Mouse (Mus musculus): ENCODE measurements around the gene Triobp.
"Not testable (repeated sequence)": the region's sequence is repeated elsewhere in the genome, so short reads cannot be mapped to it uniquely, and the experiment has no call there.

Gene Triobp

GRCm38 (mm10) chr15:79029519-79030241 lies 82.2 kb downstream of the Triobp start:
- DNase-seq (ENCODE audit: low read depth in 2 of 2, low spot score in 2 of 2) = no peak

- no peak for DNase-seq (ENCODE audit: low read depth in 2 of 2, low spot score in 2 of 2)
Observed at GRCm38 (mm10) chr15:79030551-79031435, 83.3 kb downstream of the Triobp start.

- DNase-seq (ENCODE audit: low read depth in 2 of 2, low spot score in 2 of 2) = not testable (repeated sequence)
Observed at GRCm38 (mm10) chr15:79031908-79032307, 84.4 kb downstream of the Triobp start.

- DNase-seq (ENCODE audit: low read depth in 2 of 2, low spot score in 2 of 2) = peak; percentile 49 to 61
Observed at GRCm38 (mm10) chr15:79037913-79038328, 90.4 kb downstream of the Triobp start.

GRCm38 (mm10) chr15:79038331-79038730 lies 90.8 kb downstream of the Triobp start:
- no peak for DNase-seq (ENCODE audit: low read depth in 2 of 2, low spot score in 2 of 2)

- DNase-seq (ENCODE audit: low read depth in 2 of 2, low spot score in 2 of 2) = peak; percentile 82 to 89
Observed at GRCm38 (mm10) chr15:79038853-79039252, 91.3 kb downstream of the Triobp start.

- no peak for DNase-seq (ENCODE audit: low read depth in 2 of 2, low spot score in 2 of 2)
Observed at GRCm38 (mm10) chr15:79040501-79041416, 93.2 kb downstream of the Triobp start.

GRCm38 (mm10) chr15:79041585-79041984 lies 94.1 kb downstream of the Triobp start, which contains the start of gene Galr3:
TSS of gene Galr3 (plus strand) at chr15:79041885.
- no peak for DNase-seq (ENCODE audit: low read depth in 2 of 2, low spot score in 2 of 2)

GRCm38 (mm10) chr15:79042721-79043491 lies 95.4 kb downstream of the Triobp start:
- DNase-seq (ENCODE audit: low read depth in 2 of 2, low spot score in 2 of 2) = no peak

- no peak for DNase-seq (ENCODE audit: low read depth in 2 of 2, low spot score in 2 of 2)
Observed at GRCm38 (mm10) chr15:79044837-79045236, 97.3 kb downstream of the Triobp start.

- DNase-seq (ENCODE audit: low read depth in 2 of 2, low spot score in 2 of 2) = no peak
Observed at GRCm38 (mm10) chr15:79048186-79048585, 100.7 kb downstream of the Triobp start.

GRCm38 (mm10) chr15:79050160-79050845 lies 102.8 kb downstream of the Triobp start:
- no peak for DNase-seq (ENCODE audit: low read depth in 2 of 2, low spot score in 2 of 2)

GRCm38 (mm10) chr15:79050964-79051363 lies 103.4 kb downstream of the Triobp start:
- DNase-seq (ENCODE audit: low read depth in 2 of 2, low spot score in 2 of 2) = no peak

GRCm38 (mm10) chr15:79051461-79052360 lies 104.2 kb downstream of the Triobp start:
- no peak for DNase-seq (ENCODE audit: low read depth in 2 of 2, low spot score in 2 of 2)

GRCm38 (mm10) chr15:79052366-79052765 lies 104.8 kb downstream of the Triobp start:
- DNase-seq (ENCODE audit: low read depth in 2 of 2, low spot score in 2 of 2) = no peak

All from CD8-positive naive resting alpha-beta T cell, adult 2 months (primary cell).